Mouse (Mus musculus): ENCODE results near the gene Klf5.

DNA sequence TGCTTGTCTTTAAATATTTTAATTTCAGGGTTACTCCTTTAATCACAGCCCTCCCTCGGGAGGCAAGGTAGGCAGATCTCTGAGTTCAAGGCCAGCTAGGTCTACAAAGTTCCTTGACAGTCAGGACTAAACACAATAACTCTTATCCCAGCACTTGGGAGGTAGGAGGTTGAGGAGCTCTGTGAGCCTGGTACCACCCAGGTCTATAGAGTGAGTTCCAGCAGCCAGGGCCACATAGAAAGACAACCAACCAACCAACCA is 57.0 kb downstream of the Klf5 start:
- TF ChIP-seq CTCF (IDR thresholded peaks at IDR 0.05; ENCODE audit: low read depth) (no peak), EP300 (IDR thresholded peaks at IDR 0.05; ENCODE audit: low read depth) (no peak)
